Mouse (Mus musculus): ENCODE data around the gene 4930486L24Rik. TPM values are rescaled to one million over a fixed set of nuclear protein-coding genes. Genes with fewer than 3 reads are reported as not detected.

The 4930486L24Rik gene
- polyA plus RNA-seq, 1 experiment from 2014 or later, result 0.18 TPM

DNA sequence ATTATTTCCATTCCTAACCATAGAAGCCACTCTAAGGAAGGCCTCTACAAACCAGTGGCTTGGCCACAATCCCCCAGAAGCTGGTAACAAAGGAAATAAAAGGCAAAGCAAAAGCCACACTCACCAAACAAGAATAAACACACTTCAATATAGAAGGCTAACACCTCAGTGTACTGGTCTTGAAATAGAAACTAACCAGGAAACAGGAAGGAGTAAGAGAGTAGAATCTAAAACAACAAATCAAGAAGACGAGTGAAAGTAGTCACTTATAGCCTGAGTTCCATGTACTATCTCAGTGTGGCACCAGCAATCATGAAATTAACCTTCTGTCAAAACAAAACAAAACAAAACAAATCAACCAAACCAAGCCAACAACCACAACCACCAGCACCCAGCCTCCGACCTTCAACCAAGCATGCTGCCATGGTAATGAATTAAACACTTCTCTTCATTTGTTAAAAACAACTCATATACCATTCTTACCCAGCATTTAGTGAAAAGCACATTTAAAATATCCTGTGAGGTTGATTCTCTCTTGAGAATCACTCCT lies 24.8 kb downstream of the 4930486L24Rik start:
- no peak overlapping the region for H3K4me2 ChIP-seq (ENCODE audit: low read depth, low read length)
- H3K36me3 ChIP-seq (ENCODE audit: control insufficient read depth, insufficient read depth, low read length), result no peaks in the 10 kb centered on the region
- H3K9me3 ChIP-seq (ENCODE audit: control insufficient read depth, low read length), result no peaks in the 10 kb centered on the region
- 66% methylated on average over 2 of the region's 2 CpGs for WGBS
- H3K4me1 ChIP-seq (ENCODE audit: control insufficient read depth, insufficient read depth, low read length), result no peaks in the 10 kb centered on the region
- no peak overlapping the region for H3K27ac ChIP-seq (ENCODE audit: low read length)
- no peak for ATAC-seq
- no peak overlapping the region for H3K9ac ChIP-seq (ENCODE audit: low read depth, low read length)
- no peak overlapping the region for H3K4me3 ChIP-seq (ENCODE audit: low read length)
- no peaks in the 10 kb centered on the region for H3K27me3 ChIP-seq (replicated peaks; ENCODE audit: control insufficient read depth, insufficient read depth, low read length)

DNA sequence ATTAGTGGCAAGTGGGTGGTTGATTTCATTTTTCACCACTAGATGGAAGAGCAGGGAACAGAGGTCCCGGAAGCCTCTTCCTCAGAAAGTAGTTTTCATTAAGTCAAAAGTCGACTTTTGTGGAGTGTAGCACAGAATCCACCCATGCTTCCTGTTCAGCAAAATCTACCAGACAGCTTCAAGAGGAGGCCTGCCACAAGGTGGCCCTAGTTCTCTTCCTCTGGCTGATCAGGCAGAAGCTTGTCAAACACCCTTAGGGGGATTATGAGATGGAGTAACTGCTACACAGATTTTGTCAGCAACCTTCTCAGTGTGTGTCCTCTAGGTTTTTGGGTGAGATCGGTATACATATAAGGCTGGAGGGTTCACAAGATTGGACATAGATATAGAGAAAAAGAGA lies 38.2 kb downstream of the 4930486L24Rik start:
- no peak for ATAC-seq
- Histone ChIP-seq H3K4me2 (ENCODE audit: low read depth, low read length) (no peak overlapping the region), H3K4me1 (ENCODE audit: control insufficient read depth, insufficient read depth, low read length) (no peaks in the 10 kb centered on the region), H3K27ac (ENCODE audit: low read length) (no peak overlapping the region), H3K36me3 (ENCODE audit: control insufficient read depth, insufficient read depth, low read length) (no peaks in the 10 kb centered on the region), H3K9ac (ENCODE audit: low read depth, low read length) (no peak overlapping the region), H3K4me3 (ENCODE audit: low read length) (no peak overlapping the region), H3K27me3 (replicated peaks; ENCODE audit: control insufficient read depth, insufficient read depth, low read length) (no peaks in the 10 kb centered on the region), H3K9me3 (ENCODE audit: control insufficient read depth, low read length) (no peaks in the 10 kb centered on the region)
- WGBS, result 56% methylated on average over 3 of the region's 3 CpGs

DNA sequence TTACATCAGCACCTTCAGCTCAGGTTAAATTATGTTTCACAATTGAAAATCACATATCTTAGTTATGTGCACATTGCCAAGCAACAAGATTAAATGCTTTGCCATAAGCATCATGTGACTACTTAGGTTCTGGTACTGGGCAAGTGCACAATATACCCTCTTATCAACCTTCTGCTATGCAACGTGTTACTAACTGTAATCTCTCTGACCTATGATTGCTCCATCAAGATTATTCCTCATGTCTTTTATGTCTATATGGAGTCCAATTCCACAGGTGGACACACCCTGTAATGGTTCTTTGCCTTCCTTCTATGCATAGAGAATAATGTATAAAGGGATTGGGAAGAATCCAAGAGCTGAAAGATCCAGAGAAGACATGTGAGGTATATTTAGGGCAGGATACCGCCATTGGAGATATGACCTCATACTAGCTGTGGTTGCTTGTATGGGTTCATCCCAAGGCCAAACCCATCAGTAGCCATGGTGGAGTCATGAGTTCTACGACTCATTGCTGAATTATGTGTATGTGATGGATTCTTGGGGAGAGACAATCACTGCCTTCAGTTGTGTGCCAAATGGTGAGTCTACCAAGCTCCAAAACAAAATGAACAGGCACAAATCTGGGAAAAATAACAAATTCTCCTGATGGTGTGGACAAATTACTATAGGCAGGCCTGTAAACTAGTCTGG lies 43.6 kb downstream of the 4930486L24Rik start:
- Histone ChIP-seq H3K27ac (ENCODE audit: low read length) (no peak overlapping the region), H3K36me3 (ENCODE audit: control insufficient read depth, insufficient read depth, low read length) (no peaks in the 10 kb centered on the region), H3K4me1 (ENCODE audit: control insufficient read depth, insufficient read depth, low read length) (no peaks in the 10 kb centered on the region), H3K9ac (ENCODE audit: low read depth, low read length) (no peak overlapping the region), H3K27me3 (replicated peaks; ENCODE audit: control insufficient read depth, insufficient read depth, low read length) (no peaks in the 10 kb centered on the region), H3K4me2 (ENCODE audit: low read depth, low read length) (no peak overlapping the region), H3K9me3 (ENCODE audit: control insufficient read depth, low read length) (no peaks in the 10 kb centered on the region), H3K4me3 (ENCODE audit: low read length) (no peak overlapping the region)
- peak; percentile 81 for ATAC-seq
- WGBS, result 70% methylated on average over 3 of the region's 3 CpGs

DNA sequence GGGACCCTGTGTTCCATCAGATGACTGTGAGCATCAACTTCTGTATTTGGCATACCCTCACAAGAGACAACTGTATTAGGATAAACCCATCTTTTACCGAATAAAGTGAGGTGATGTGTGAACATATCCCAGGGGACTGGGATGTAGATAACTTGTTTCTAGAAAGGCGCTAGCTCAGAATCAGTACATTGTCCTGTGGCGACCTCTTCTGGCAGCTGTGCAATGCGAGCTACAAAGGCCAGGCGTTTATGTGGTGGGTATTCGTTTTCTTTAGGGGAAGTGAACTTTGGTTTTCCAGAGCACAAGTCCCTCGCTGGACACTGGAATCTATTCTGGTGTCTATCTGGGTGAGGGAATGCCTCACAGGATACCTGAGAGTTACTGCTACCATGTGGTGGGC lies 44.8 kb downstream of the 4930486L24Rik start:
- Histone ChIP-seq H3K4me1 (ENCODE audit: control insufficient read depth, insufficient read depth, low read length) (no peaks in the 10 kb centered on the region), H3K27me3 (replicated peaks; ENCODE audit: control insufficient read depth, insufficient read depth, low read length) (no peaks in the 10 kb centered on the region), H3K27ac (ENCODE audit: low read length) (no peak overlapping the region), H3K9me3 (ENCODE audit: control insufficient read depth, low read length) (no peaks in the 10 kb centered on the region), H3K9ac (ENCODE audit: low read depth, low read length) (no peak overlapping the region), H3K4me3 (ENCODE audit: low read length) (no peak overlapping the region), H3K4me2 (ENCODE audit: low read depth, low read length) (no peak overlapping the region), H3K36me3 (ENCODE audit: control insufficient read depth, insufficient read depth, low read length) (no peaks in the 10 kb centered on the region)
- ATAC-seq, result peak; percentile 44; the same call in 1 of the 2 replicates
- WGBS, result 10% methylated on average over 7 of the region's 7 CpGs

DNA sequence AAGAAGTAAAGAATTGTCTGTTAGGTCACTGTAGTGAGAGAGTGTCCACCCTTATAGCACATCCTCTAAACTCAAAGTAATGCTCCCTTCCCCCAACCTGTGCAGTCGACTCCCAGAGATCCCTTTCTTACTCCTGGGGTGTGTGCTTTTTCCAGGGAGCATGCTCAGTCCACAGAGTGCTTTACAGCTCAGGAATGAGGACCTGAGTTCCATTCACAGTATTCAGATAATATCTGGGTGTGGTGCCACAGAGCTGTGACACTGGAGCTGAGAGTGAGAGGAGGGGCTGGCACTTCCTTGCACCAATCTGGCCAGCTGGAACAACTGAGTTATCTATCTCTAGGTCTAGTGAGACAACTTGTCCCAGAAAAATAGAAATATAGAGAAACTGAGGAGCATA lies 50.6 kb downstream of the 4930486L24Rik start:
- Histone ChIP-seq H3K36me3 (ENCODE audit: control insufficient read depth, insufficient read depth, low read length) (no peaks in the 10 kb centered on the region), H3K4me2 (ENCODE audit: low read depth, low read length) (no peak overlapping the region), H3K27ac (ENCODE audit: low read length) (no peak overlapping the region), H3K27me3 (replicated peaks; ENCODE audit: control insufficient read depth, insufficient read depth, low read length) (no peaks in the 10 kb centered on the region), H3K9ac (ENCODE audit: low read depth, low read length) (no peak overlapping the region), H3K9me3 (ENCODE audit: control insufficient read depth, low read length) (no peaks in the 10 kb centered on the region), H3K4me1 (ENCODE audit: control insufficient read depth, insufficient read depth, low read length) (no peaks in the 10 kb centered on the region), H3K4me3 (ENCODE audit: low read length) (no peak overlapping the region)
- WGBS, result 48% methylated on average over 1 of the region's 1 CpGs
- peak; percentile 78 for ATAC-seq

DNA sequence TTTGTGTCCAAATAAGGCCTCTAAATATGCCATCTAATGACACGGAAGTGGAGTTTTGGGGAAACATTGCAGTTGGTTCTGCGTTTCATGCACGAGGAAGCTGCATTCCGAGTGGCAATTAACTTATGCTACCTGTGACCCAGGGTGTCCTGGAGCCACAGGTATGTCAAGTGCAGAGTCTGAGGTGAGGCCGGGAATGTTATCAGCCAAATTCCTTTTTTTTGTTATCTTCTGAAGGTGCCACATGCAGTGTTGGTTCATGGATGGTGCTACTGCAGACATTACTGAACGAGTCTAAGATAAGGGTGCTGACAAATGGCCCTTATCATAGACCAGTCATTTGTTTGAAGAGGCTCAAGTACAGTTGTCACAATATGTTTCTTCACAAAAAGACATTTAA lies 51.5 kb downstream of the 4930486L24Rik start:
- Histone ChIP-seq H3K27ac (ENCODE audit: low read length) (no peak overlapping the region), H3K4me1 (ENCODE audit: control insufficient read depth, insufficient read depth, low read length) (no peaks in the 10 kb centered on the region), H3K4me2 (ENCODE audit: low read depth, low read length) (no peak overlapping the region), H3K36me3 (ENCODE audit: control insufficient read depth, insufficient read depth, low read length) (no peaks in the 10 kb centered on the region), H3K27me3 (replicated peaks; ENCODE audit: control insufficient read depth, insufficient read depth, low read length) (no peaks in the 10 kb centered on the region), H3K4me3 (ENCODE audit: low read length) (no peak overlapping the region), H3K9ac (ENCODE audit: low read depth, low read length) (no peak overlapping the region), H3K9me3 (ENCODE audit: control insufficient read depth, low read length) (no peaks in the 10 kb centered on the region)
- ATAC-seq, result peak; percentile 62
- 69% methylated on average over 6 of the region's 6 CpGs for WGBS

DNA sequence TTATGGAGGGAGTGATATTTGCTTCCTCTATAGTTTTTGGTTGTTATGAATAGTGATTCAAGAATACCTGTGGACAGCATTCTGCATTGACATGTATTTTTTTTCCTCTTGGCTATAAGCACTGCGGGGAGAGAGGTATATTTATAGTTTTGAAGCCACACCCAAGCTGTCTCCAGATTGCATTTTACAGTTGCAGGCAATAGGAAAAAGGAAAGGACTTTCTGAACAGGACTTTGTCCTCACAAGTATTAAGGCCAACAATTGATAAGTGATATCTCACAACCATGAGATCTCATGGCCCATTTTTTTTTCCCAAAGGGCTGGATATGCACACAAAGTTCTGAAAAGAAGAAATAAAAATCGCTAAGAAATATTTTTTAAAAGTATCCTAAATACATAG lies 54.6 kb downstream of the 4930486L24Rik start:
- Histone ChIP-seq H3K9ac (ENCODE audit: low read depth, low read length) (no peak overlapping the region), H3K9me3 (ENCODE audit: control insufficient read depth, low read length) (no peaks in the 10 kb centered on the region), H3K4me3 (ENCODE audit: low read length) (no peak overlapping the region), H3K27ac (ENCODE audit: low read length) (no peak overlapping the region), H3K36me3 (ENCODE audit: control insufficient read depth, insufficient read depth, low read length) (no peaks in the 10 kb centered on the region), H3K4me2 (ENCODE audit: low read depth, low read length) (no peak overlapping the region), H3K27me3 (replicated peaks; ENCODE audit: control insufficient read depth, insufficient read depth, low read length) (no peaks in the 10 kb centered on the region), H3K4me1 (ENCODE audit: control insufficient read depth, insufficient read depth, low read length) (no peaks in the 10 kb centered on the region)
- 65% methylated on average over 2 of the region's 2 CpGs for WGBS
- peak; percentile 85 for ATAC-seq

DNA sequence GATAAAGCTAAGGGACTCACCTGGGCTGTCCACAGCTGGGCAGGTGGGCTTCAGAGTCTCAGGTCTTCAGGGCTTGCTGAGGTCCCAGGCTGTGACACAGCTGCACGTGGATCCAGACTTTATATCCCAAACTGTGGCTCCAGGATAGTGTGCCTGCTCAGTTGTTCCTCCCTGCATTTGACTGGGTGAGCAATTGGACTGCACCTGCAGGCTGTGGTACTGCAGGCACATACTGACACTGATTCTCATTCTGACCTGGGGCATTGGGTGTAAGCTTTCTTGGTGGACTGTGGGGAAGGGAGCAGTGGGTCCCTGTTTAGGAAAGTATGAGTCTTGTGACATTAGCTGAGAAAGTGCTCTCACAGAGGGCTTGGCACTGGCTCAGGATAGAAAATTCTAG lies 61.5 kb downstream of the 4930486L24Rik start, which contains the start of gene Ctsll3:
TSS of gene Ctsll3 (minus strand) at position 101 of the 400 bp plus-strand sequence.
- no peak for ATAC-seq
- WGBS, result 76% methylated on average over 1 of the region's 1 CpGs
- Histone ChIP-seq H3K36me3 (ENCODE audit: control insufficient read depth, insufficient read depth, low read length) (no peaks in the 10 kb centered on the region), H3K27ac (ENCODE audit: low read length) (no peak within 1 kb of the TSS), H3K4me3 (ENCODE audit: low read length) (no peak within 1 kb of the TSS), H3K9me3 (ENCODE audit: control insufficient read depth, low read length) (no peaks in the 10 kb centered on the region), H3K27me3 (replicated peaks; ENCODE audit: control insufficient read depth, insufficient read depth, low read length) (no peaks in the 10 kb centered on the region), H3K4me2 (ENCODE audit: low read depth, low read length) (no peak within 1 kb of the TSS), H3K4me1 (ENCODE audit: control insufficient read depth, insufficient read depth, low read length) (no peaks in the 10 kb centered on the region), H3K9ac (ENCODE audit: low read depth, low read length) (no peak within 1 kb of the TSS)
